Mouse (Mus musculus) heart, postnatal 14 days (tissue): ENCODE measurements around the gene Apbb1. TPM values are rescaled to one million over a fixed set of nuclear protein-coding genes. Genes with fewer than 3 reads are reported as not detected.

ENCODE experiments used
- DNase-seq, 2 experiments: peaks; one replicate each; pipeline ENCODE4 v3.0.0; 2021 to 2022
- intact Hi-C: fragments of 180-260 bp; cut with DNase I; formaldehyde crosslinking; loops from one replicate; pipeline ENCODE4 v1.15.1; 2025
- total RNA-seq, 2 experiments: library from RNA; stranded (reverse); gene quantifications; 2 replicates each; pipeline ENCODE4 v1.2.3; 2021

Apbb1 gene
- total RNA-seq, 2 experiments from 2014 or later = 80.5 to 86.5 TPM

GRCm38 (mm10) chr7:105528094-105528493 lies 53.4 kb downstream of the Apbb1 start:
- DNase-seq = no peak
- intact Hi-C loops = no loop called here

- peak; percentile 15 to 54 for DNase-seq
- intact Hi-C loops = no loop called here
These were observed 54.0 kb downstream of the Apbb1 start for GRCm38 (mm10) chr7:105527306-105527937.

- no peak for DNase-seq
- intact Hi-C loops = no loop called here
These were observed 57.2 kb downstream of the Apbb1 start for GRCm38 (mm10) chr7:105524222-105524621.

GRCm38 (mm10) chr7:105520201-105520600 lies 61.3 kb downstream of the Apbb1 start:
- intact Hi-C loops = no loop called here
- DNase-seq = no peak

GRCm38 (mm10) chr7:105519771-105520170 lies 61.7 kb downstream of the Apbb1 start:
- intact Hi-C loops = loop anchor here (10.0 kb wide), 1 partner anchor 275 kb away; no protein-coding TSS in a partner anchor
- no peak for DNase-seq

- no peak for DNase-seq
These were observed 62.1 kb downstream of the Apbb1 start for GRCm38 (mm10) chr7:105519336-105519735.

GRCm38 (mm10) chr7:105516669-105517360 lies 64.6 kb downstream of the Apbb1 start:
- no peak for DNase-seq
- intact Hi-C loops = loop anchor here (2.0 to 10.0 kb wide), 2 partner anchors 38 to 272 kb away; no protein-coding TSS in a partner anchor

More at GRCm38 (mm10) chr7:105519336-105519735, 62.1 kb downstream of the Apbb1 start:
- intact Hi-C loops = loop anchor here (10.0 kb wide), 1 partner anchor 275 kb away; no protein-coding TSS in a partner anchor

- DNase-seq = peak; percentile 62 to 72
- intact Hi-C loops = loop anchor here (1.0 to 10.0 kb wide), 2 partner anchors 103 to 270 kb away; no protein-coding TSS in a partner anchor
These were observed 66.3 kb downstream of the Apbb1 start for GRCm38 (mm10) chr7:105515178-105515577.

GRCm38 (mm10) chr7:105514561-105514960 lies 66.9 kb downstream of the Apbb1 start:
- intact Hi-C loops = loop anchor here (10.0 kb wide), 1 partner anchor 270 kb away; no protein-coding TSS in a partner anchor

GRCm38 (mm10) chr7:105513845-105514291 lies 67.6 kb downstream of the Apbb1 start:
- DNase-seq = no peak
- intact Hi-C loops = loop anchor here (10.0 kb wide), 1 partner anchor 269 kb away; no protein-coding TSS in a partner anchor

More at GRCm38 (mm10) chr7:105514561-105514960, 66.9 kb downstream of the Apbb1 start:
- DNase-seq = no peak

GRCm38 (mm10) chr7:105510143-105510542 lies 71.3 kb downstream of the Apbb1 start:
- intact Hi-C loops = loop anchor here (10.0 kb wide), 1 partner anchor 265 kb away; no protein-coding TSS in a partner anchor
- no peak for DNase-seq

Other genes starting within 250 kb of the Apbb1 start
- gene Olfr690, start 247.5 kb downstream of the Apbb1 start, total RNA-seq = not detected
- gene Olfr691, start 239.4 kb downstream of the Apbb1 start, total RNA-seq = not detected
- not detected for gene Olfr692, start 213.4 kb downstream of the Apbb1 start, total RNA-seq
- gene Gm5901, start 206.6 kb downstream of the Apbb1 start, total RNA-seq = not detected
- 10 to 100 TPM; 19.5 to 25.2 TPM for gene Fam160a2, start 181.6 kb downstream of the Apbb1 start, total RNA-seq
- under 1 TPM in 1 of 2 experiments, not detected in 1; 0.10 TPM for gene Cnga4, start 177.1 kb downstream of the Apbb1 start, total RNA-seq
- not detected for gene Cckbr, start 155.9 kb downstream of the Apbb1 start, total RNA-seq
- gene Cavin3, start 99.4 kb downstream of the Apbb1 start, total RNA-seq = 10 to 100 TPM; 31.4 to 35.5 TPM
- gene Smpd1, start 27.3 kb downstream of the Apbb1 start, total RNA-seq = 100 to 1,000 TPM; 128 to 133 TPM
- under 1 TPM in 1 of 2 experiments, not detected in 1; 0.48 TPM for gene Hpx, start 18.5 kb upstream of the Apbb1 start, total RNA-seq
- 10 to 100 TPM; 29.7 to 34.0 TPM for gene Trim3, start 51.9 kb upstream of the Apbb1 start, total RNA-seq
- gene Timm10b, start 58.4 kb upstream of the Apbb1 start, total RNA-seq = 10 to 100 TPM; 83.7 to 94.3 TPM
- gene Arfip2, start 58.8 kb upstream of the Apbb1 start, total RNA-seq = 10 to 100 TPM; 22.0 to 22.9 TPM
- gene Gm45799, start 58.9 kb upstream of the Apbb1 start, total RNA-seq = 1 to 10 TPM; 1.9 to 4.8 TPM
- under 1 TPM; 0.67 to 0.76 TPM for gene Dnhd1, start 69.2 kb upstream of the Apbb1 start, total RNA-seq
- 100 to 1,000 TPM; 115 to 123 TPM for gene Ilk, start 154.9 kb upstream of the Apbb1 start, total RNA-seq
- gene Rrp8, start 155.7 kb upstream of the Apbb1 start, total RNA-seq = 10 to 100 TPM; 10.8 to 11.2 TPM
- gene Taf10, start 162.7 kb upstream of the Apbb1 start, total RNA-seq = 10 to 100 TPM; 81.0 to 88.8 TPM
- gene Tpp1, start 170.6 kb upstream of the Apbb1 start, total RNA-seq = 10 to 100 TPM; 41.6 to 42.5 TPM
- gene Dchs1, start 206.0 kb upstream of the Apbb1 start, total RNA-seq = 10 to 100 TPM; 18.0 to 21.1 TPM
- gene Mrpl17, start 229.4 kb upstream of the Apbb1 start, total RNA-seq = 10 to 100 TPM; 96.0 to 96.7 TPM